Comparison of ENCODE assay signal across 8 mouse cellular contexts in the genomic region with DNA sequence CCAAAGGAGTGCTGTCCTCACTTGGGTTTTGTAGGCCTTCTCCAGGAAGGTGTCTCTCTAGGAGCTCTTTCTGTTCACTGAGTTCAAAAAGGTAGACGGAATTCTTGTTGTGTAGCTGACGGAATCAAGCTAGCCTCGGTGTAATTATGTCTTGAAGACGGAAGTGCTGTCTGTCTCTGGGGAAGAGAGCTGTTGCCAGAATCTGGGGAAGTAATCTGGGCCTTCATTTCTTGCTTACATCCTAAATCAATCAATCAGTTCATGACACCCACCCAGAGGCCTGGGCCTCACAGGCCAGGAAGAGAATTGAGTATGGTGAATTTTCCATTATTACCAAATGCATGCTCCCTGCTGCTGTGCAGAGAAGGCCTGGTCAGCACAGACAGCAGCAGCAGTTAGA. TPM values are rescaled to one million over a fixed set of nuclear protein-coding genes. Genes with fewer than 3 reads are reported as not detected.
DNase-seq lines count a peak whose midpoint lies in the region; ATAC-seq and TF ChIP-seq lines count a peak whose summit lies in the region.

No protein-coding gene starts in this region.

- intact Hi-C loops in left cerebral cortex, adult 2 months (cut with DNase I): no loop called here
- intact Hi-C loops in left cerebral cortex, postnatal 14 days (cut with DNase I): no loop called here

- H3K9ac ChIP-seq in forebrain, postnatal 0 days: 0 out of 2 replicates have a peak overlapping the region, but pooled peaks have one; percentile 60
- H3K9ac ChIP-seq in limb, embryonic 11.5 days (ENCODE audit: low read length): peak overlapping the region; percentile 98
- peak overlapping the region; percentile 93 for H3K9ac ChIP-seq in neural tube, embryonic 13.5 days

- ATAC-seq in forebrain, postnatal 0 days: no peak
- no peak for ATAC-seq in limb, embryonic 11.5 days (ENCODE audit: insufficient number of reproducible peaks, low FRiP score, low TSS enrichment, low read depth)
- ATAC-seq in neural tube, embryonic 13.5 days (ENCODE audit: low read depth): no peak

- peak overlapping the region; percentile 84; the same call in 1 of the 2 replicates for H3K27ac ChIP-seq in left cerebral cortex, adult 2 months
- no peak overlapping the region for H3K27ac ChIP-seq in forebrain, postnatal 0 days (ENCODE audit: low read depth, low read length)
- H3K27ac ChIP-seq in limb, embryonic 11.5 days (replicated peaks; ENCODE audit: low read depth, low read length): no peak overlapping the region; the same call in 1 of the 2 replicates
- H3K27ac ChIP-seq in neural tube, embryonic 13.5 days (replicated peaks): peak overlapping the region; percentile 84

- DNase-seq in left cerebral cortex, adult 2 months (ENCODE audit: extremely low spot score in 1 of 2, low spot score in 2 of 2): no peak
- DNase-seq in left cerebral cortex, postnatal 14 days (ENCODE audit: low spot score in 2 of 2): no peak
- DNase-seq in forebrain, postnatal 0 days: no peak
- DNase-seq in limb, embryonic 11.5 days (ENCODE audit: low spot score): no peak
- DNase-seq in right cerebral cortex, postnatal 14 days: no peak
- DNase-seq in adrenal gland, postnatal 25 days: no peak
- no peak for DNase-seq in thymus, postnatal 10 days (ENCODE audit: low spot score in 2 of 2)

- peak overlapping the region; percentile 81 for H3K4me2 ChIP-seq in forebrain, postnatal 0 days (ENCODE audit: low read depth)
- peak overlapping the region; percentile 83 for H3K4me2 ChIP-seq in limb, embryonic 11.5 days (ENCODE audit: low read depth, severe bottlenecking)
- H3K4me2 ChIP-seq in neural tube, embryonic 13.5 days: peak overlapping the region; percentile 86

- WGBS in forebrain, postnatal 0 days: 8% methylated on average over 4 of the region's 4 CpGs
- under 1% methylated on average over 4 of the region's 4 CpGs for WGBS in limb, embryonic 11.5 days
- 6% methylated on average over 4 of the region's 4 CpGs for WGBS in neural tube, embryonic 13.5 days

- H3K36me3 ChIP-seq in forebrain, postnatal 0 days (ENCODE audit: insufficient read depth): no peaks in the 10 kb centered on the region
- H3K36me3 ChIP-seq in limb, embryonic 11.5 days (ENCODE audit: control insufficient read depth, insufficient read depth, low read length): no peaks in the 10 kb centered on the region
- H3K36me3 ChIP-seq in neural tube, embryonic 13.5 days: no peaks in the 10 kb centered on the region

- no peaks in the 10 kb centered on the region for H3K9me3 ChIP-seq in forebrain, postnatal 0 days (ENCODE audit: low read length)
- H3K9me3 ChIP-seq in limb, embryonic 11.5 days (ENCODE audit: control insufficient read depth, low read length): no peaks in the 10 kb centered on the region
- no peaks in the 10 kb centered on the region for H3K9me3 ChIP-seq in neural tube, embryonic 13.5 days

- TF ChIP-seq CTCF in left cerebral cortex, adult 2 months (IDR thresholded peaks at IDR 0.05): no peak
- TF ChIP-seq CTCF in forebrain, postnatal 0 days (IDR thresholded peaks at IDR 0.05; ENCODE audit: low read depth): no peak

- peak overlapping the region; percentile 62 for H3K4me3 ChIP-seq in left cerebral cortex, adult 2 months
- H3K4me3 ChIP-seq in forebrain, postnatal 0 days (ENCODE audit: low read depth, low read length): 0 out of 2 replicates have a peak overlapping the region, but pooled peaks have one; percentile 47
- peak overlapping the region; percentile 82 for H3K4me3 ChIP-seq in limb, embryonic 11.5 days (ENCODE audit: low read depth, low read length)
- H3K4me3 ChIP-seq in neural tube, embryonic 13.5 days: peak overlapping the region; percentile 77

- peaks cover 8% of the 10 kb centered on the region; the same call in 1 of the 2 replicates for H3K4me1 ChIP-seq in forebrain, postnatal 0 days (ENCODE audit: insufficient read depth)
- peaks cover 21% of the 10 kb centered on the region for H3K4me1 ChIP-seq in limb, embryonic 11.5 days (ENCODE audit: control insufficient read depth, insufficient read depth, low read length)
- peaks cover 68% of the 10 kb centered on the region for H3K4me1 ChIP-seq in neural tube, embryonic 13.5 days (replicated peaks)

- no peaks in the 10 kb centered on the region for H3K27me3 ChIP-seq in forebrain, postnatal 0 days (ENCODE audit: insufficient read depth, low read length)
- H3K27me3 ChIP-seq in limb, embryonic 11.5 days (ENCODE audit: control insufficient read depth, insufficient read depth, low read length): no peaks in the 10 kb centered on the region
- H3K27me3 ChIP-seq in neural tube, embryonic 13.5 days: no peaks in the 10 kb centered on the region

RNA-seq across cellular contexts. Expression of gene Qrfp, which starts 48.8 kb away (rescaled TPM):
- total RNA-seq in left cerebral cortex, adult 2 months (2021): not detected
- total RNA-seq in left cerebral cortex, postnatal 14 days (2021): not detected
- total RNA-seq in forebrain, postnatal 0 days (2014; rRNA removed): 0.08 and 0.19 TPM in 2 replicates
- 0.06 TPM in 1 of 2 replicates, not detected in the other for polyA plus RNA-seq in forebrain, postnatal 0 days (2015; fragmentation: Nextera tagmentation; extraction: Ambion mirVana)
- polyA plus RNA-seq in limb, embryonic 11.5 days (2014; fragmentation: Nextera tagmentation; extraction: Ambion mirVana): 0.09 and 0.31 TPM in 2 replicates
- 0.13 TPM in 1 of 2 replicates, not detected in the other for polyA plus RNA-seq in neural tube, embryonic 13.5 days (2015; fragmentation: Nextera tagmentation; extraction: Ambion mirVana)
- not detected in 2 replicates for total RNA-seq in adrenal gland, postnatal 25 days (2021)

Comparison
In these comparisons a context has a peak if more than half of its experiments do, and no peak if none do; other contexts are left out.
1. H3K27ac ChIP-seq: peak in left cerebral cortex, adult 2 months (single experiment) and neural tube, embryonic 13.5 days (single experiment); none in forebrain, postnatal 0 days (single experiment) and limb, embryonic 11.5 days (single experiment).
2. Peak in every context shown above with its lines, with median percentiles within 50 percentile points of each other: H3K4me3 ChIP-seq, H3K4me2 ChIP-seq and H3K9ac ChIP-seq.